Mouse (Mus musculus) midbrain, embryonic 16.5 days (tissue): ENCODE measurements around the gene Dhx30. TPM values are rescaled to one million over a fixed set of nuclear protein-coding genes. Genes with fewer than 3 reads are reported as not detected.
A peak's percentile ranks its signal among the peaks of the same experiment; 100 is the strongest.
"Not testable (repeated sequence)": the region's sequence is repeated elsewhere in the genome, so short reads cannot be mapped to it uniquely, and the experiment has no call there.

ENCODE experiments used
- ATAC-seq: fragments of 200-750 bp; cut with Nextera tagmentation; 2 replicates; pipeline ENCODE4 v1.8.0; 2017; ENCODE audit warnings: moderate TSS enrichment
- H3K27ac ChIP-seq: fragments of 300-500 bp; sonication (generic); 2 replicates; pipeline ENCODE4 v1.5.1; 2014; ENCODE audit warnings: mild to moderate bottlenecking, low read length, mixed read lengths
- H3K27me3 ChIP-seq: fragments of 300-500 bp; sonication (generic); 2 replicates; pipeline ENCODE4 v1.6.1; 2014; ENCODE audit warnings: low read depth, low read length, mixed read lengths; ENCODE audit not compliant: control insufficient read depth, insufficient read depth
- H3K36me3 ChIP-seq: fragments of 300-500 bp; sonication (generic); 2 replicates; pipeline ENCODE4 v1.6.1; 2014; ENCODE audit warnings: mild to moderate bottlenecking, low read length, moderate library complexity, mixed read lengths; ENCODE audit not compliant: control insufficient read depth, insufficient read depth
- H3K4me1 ChIP-seq: fragments of 300-500 bp; sonication (generic); 2 replicates; pipeline ENCODE4 v1.6.1; 2014; ENCODE audit warnings: mild to moderate bottlenecking, low read length, mixed read lengths; ENCODE audit not compliant: control insufficient read depth, insufficient read depth
- H3K4me2 ChIP-seq: fragments of 300-500 bp; sonication (generic); 2 replicates; pipeline ENCODE4 v1.6.1; 2014; ENCODE audit warnings: mild to moderate bottlenecking, low read length, mixed read lengths
- H3K4me3 ChIP-seq: fragments of 300-500 bp; sonication (generic); 2 replicates; pipeline ENCODE4 v1.5.1; 2014; ENCODE audit warnings: low read depth, mild to moderate bottlenecking, low read length, moderate library complexity, mixed read lengths
- H3K9ac ChIP-seq: fragments of 300-500 bp; sonication (generic); 2 replicates; pipeline ENCODE4 v1.6.1; 2014; ENCODE audit warnings: low read depth, low read length, mixed read lengths
- H3K9me3 ChIP-seq: fragments of 300-500 bp; sonication (generic); replicated peaks from 2 replicates; pipeline ENCODE4 v1.6.1; 2014; ENCODE audit warnings: mild to moderate bottlenecking, low read length, mixed read lengths; ENCODE audit not compliant: control insufficient read depth, poor library complexity, severe bottlenecking
- WGBS: fragments of 180-500 bp; shearing (Covaris S2); extraction: QIAGEN DNeasy Blood & Tissue Kit; methylation state at CpG from one replicate; pipeline ENCODE4 v1.1.7; 2014; 5-methylcytosine and 5-hydroxymethylcytosine counted together
- polyA plus RNA-seq: library from polyadenylated mRNA; unstranded; fragments of >200 nt; fragmentation: Nextera tagmentation; extraction: Ambion mirVana; gene quantifications from 2 replicates; pipeline ENCODE4 v1.2.1, GENCODE M21; 2015

The Dhx30 gene
- polyA plus RNA-seq, 1 experiment from 2014 or later: 177 TPM

GRCm38 (mm10) chr9:110132921-110133320 lies 15.3 kb upstream of the Dhx30 start:
- no peak overlapping the region for H3K27ac ChIP-seq
- peaks cover 35% of the 10 kb centered on the region for H3K4me1 ChIP-seq
- peak overlapping the region; percentile 80 for H3K4me3 ChIP-seq
- H3K9me3 ChIP-seq: no peaks in the 10 kb centered on the region
- no peaks in the 10 kb centered on the region for H3K27me3 ChIP-seq
- no peak for ATAC-seq
- no peak overlapping the region; the same call in 1 of the 2 replicates for H3K9ac ChIP-seq
- H3K4me2 ChIP-seq: peak overlapping the region; percentile 67
- 70% methylated on average over 6 of the region's 6 CpGs for WGBS
- no peaks in the 10 kb centered on the region for H3K36me3 ChIP-seq

GRCm38 (mm10) chr9:110132201-110132605 lies 14.6 kb upstream of the Dhx30 start:
- WGBS: 1% methylated on average over 30 of the region's 38 CpGs
- peak; percentile 73 for ATAC-seq
- Histone ChIP-seq H3K9me3 (no peaks in the 10 kb centered on the region), H3K27ac (peak overlapping the region; percentile 91), H3K27me3 (no peaks in the 10 kb centered on the region), H3K4me1 (peaks cover 35% of the 10 kb centered on the region), H3K4me2 (peak overlapping the region; percentile 67), H3K4me3 (peak overlapping the region; percentile 80), H3K9ac (peak overlapping the region; percentile 80), H3K36me3 (no peaks in the 10 kb centered on the region)

- no peaks in the 10 kb centered on the region for H3K9me3 ChIP-seq
- H3K9ac ChIP-seq: peak overlapping the region; percentile 80
- peaks cover 35% of the 10 kb centered on the region for H3K4me1 ChIP-seq
- peak; percentile 96 for ATAC-seq
- no peaks in the 10 kb centered on the region for H3K27me3 ChIP-seq
- H3K4me3 ChIP-seq: peak overlapping the region; percentile 80
- H3K27ac ChIP-seq: peak overlapping the region; percentile 91
- WGBS: under 1% methylated on average over 64 of the region's 64 CpGs
- H3K4me2 ChIP-seq: peak overlapping the region; percentile 68
- H3K36me3 ChIP-seq: no peaks in the 10 kb centered on the region
These were observed 14.0 kb upstream of the Dhx30 start for GRCm38 (mm10) chr9:110131525-110132197.

- WGBS: 30% methylated on average over 10 of the region's 10 CpGs
- ATAC-seq: no peak
- Histone ChIP-seq H3K4me1 (peaks cover 35% of the 10 kb centered on the region), H3K36me3 (no peaks in the 10 kb centered on the region), H3K9me3 (no peaks in the 10 kb centered on the region), H3K27ac (peak overlapping the region; percentile 91), H3K9ac (peak overlapping the region; percentile 77), H3K27me3 (no peaks in the 10 kb centered on the region), H3K4me2 (peak overlapping the region; percentile 68), H3K4me3 (peak overlapping the region; percentile 80)
These were observed 13.4 kb upstream of the Dhx30 start for GRCm38 (mm10) chr9:110130896-110131524.

GRCm38 (mm10) chr9:110124008-110124540 lies 6.4 kb upstream of the Dhx30 start:
- not testable (repeated sequence) for H3K9ac ChIP-seq, H3K4me2 ChIP-seq, H3K9me3 ChIP-seq, H3K27ac ChIP-seq, H3K4me1 ChIP-seq, H3K27me3 ChIP-seq, H3K4me3 ChIP-seq, H3K36me3 ChIP-seq, ATAC-seq
- 70% methylated on average over 2 of the region's 2 CpGs for whole genome bisulfite sequencing

GRCm38 (mm10) chr9:110123322-110123721 lies 5.7 kb upstream of the Dhx30 start:
- peaks cover 10% of the 10 kb centered on the region for H3K4me1 ChIP-seq
- H3K4me2 ChIP-seq: no peak overlapping the region
- H3K9ac ChIP-seq: no peak overlapping the region
- H3K27ac ChIP-seq: no peak overlapping the region
- H3K36me3 ChIP-seq: no peaks in the 10 kb centered on the region
- 87% methylated on average over 2 of the region's 2 CpGs for WGBS
- ATAC-seq: no peak
- no peaks in the 10 kb centered on the region for H3K9me3 ChIP-seq
- H3K4me3 ChIP-seq: no peak overlapping the region
- H3K27me3 ChIP-seq: no peaks in the 10 kb centered on the region

- Histone ChIP-seq H3K36me3 (no peaks in the 10 kb centered on the region), H3K27me3 (no peaks in the 10 kb centered on the region), H3K9me3 (no peaks in the 10 kb centered on the region), H3K27ac (no peak overlapping the region), H3K4me2 (no peak overlapping the region), H3K4me1 (peaks cover 15% of the 10 kb centered on the region), H3K4me3 (no peak overlapping the region), H3K9ac (no peak overlapping the region)
- no peak for ATAC-seq
- 83% methylated on average over 4 of the region's 4 CpGs for WGBS
These were observed 3.8 kb upstream of the Dhx30 start for GRCm38 (mm10) chr9:110121424-110121823.

- Histone ChIP-seq H3K4me1 (peaks cover 26% of the 10 kb centered on the region), H3K27ac (peak overlapping the region; percentile 95), H3K4me3 (peak overlapping the region; percentile 99), H3K9ac (peak overlapping the region; percentile 91), H3K4me2 (peak overlapping the region; percentile 82), H3K27me3 (no peaks in the 10 kb centered on the region), H3K9me3 (no peaks in the 10 kb centered on the region), H3K36me3 (peaks cover 4% of the 10 kb centered on the region)
- 36% methylated on average over 1 of the region's 1 CpGs for WGBS
- no peak for ATAC-seq
These were observed 619 bp upstream of the Dhx30 start for GRCm38 (mm10) chr9:110118249-110118648.
